ENCODE assay signal across 7 mouse cellular contexts in the genomic region with DNA sequence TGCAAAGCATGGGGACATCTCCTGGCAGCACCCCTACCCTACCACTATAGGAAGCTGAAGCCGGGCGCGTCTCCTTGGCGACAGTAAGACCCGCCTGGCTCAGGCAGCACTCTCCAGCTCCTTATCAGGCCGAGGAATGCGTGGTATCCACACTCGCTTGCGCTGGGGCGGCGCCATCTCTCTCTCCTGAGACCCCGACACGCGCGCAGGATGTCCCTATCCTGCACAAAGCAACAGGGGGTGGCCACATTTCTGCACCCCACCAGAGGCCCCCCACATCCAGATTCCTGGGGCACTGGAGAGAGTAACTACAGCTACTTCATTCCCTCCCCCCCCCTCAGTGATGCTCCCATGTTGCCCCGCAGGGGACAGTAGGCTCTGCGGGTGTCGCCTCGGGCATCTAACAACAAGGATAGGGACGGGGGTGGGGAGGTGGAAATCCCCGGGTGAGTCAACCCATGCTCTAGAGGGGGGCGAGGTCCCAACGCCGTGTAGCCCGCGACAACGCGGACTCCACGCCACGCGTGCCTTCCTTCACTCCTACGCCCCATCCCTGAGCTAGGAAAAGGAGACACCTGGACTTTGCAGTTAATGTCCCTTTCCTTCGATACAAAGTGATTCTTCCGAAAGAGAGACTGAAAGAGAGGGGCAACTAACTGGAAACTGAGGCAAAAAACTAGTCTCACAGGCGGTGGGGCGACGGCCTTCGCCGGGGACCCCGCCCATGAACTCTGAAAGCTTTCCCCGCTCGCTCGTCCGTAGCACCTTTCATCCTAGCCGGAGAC. TPM values are rescaled to one million over a fixed set of nuclear protein-coding genes. Genes with fewer than 3 reads are reported as not detected.
DNase-seq lines count a peak whose midpoint lies in the region; ATAC-seq and TF ChIP-seq lines count a peak whose summit lies in the region.

No protein-coding gene starts in this region.

- H3K9me3 ChIP-seq in heart, embryonic 13.5 days = no peaks in the 10 kb centered on the region
- no peaks in the 10 kb centered on the region for H3K9me3 ChIP-seq in stomach, postnatal 0 days (ENCODE audit: control insufficient read depth, low read length)

- H3K9ac ChIP-seq in heart, embryonic 13.5 days = peak overlapping the region; percentile 96
- H3K9ac ChIP-seq in stomach, postnatal 0 days (ENCODE audit: low read length) = peak overlapping the region; percentile 87

- peak; percentile 44 for ATAC-seq in CD4-positive, CD25-positive, alpha-beta regulatory T cell, adult 4 months
- ATAC-seq in heart, embryonic 13.5 days (ENCODE audit: extremely low read depth, insufficient number of reproducible peaks, low FRiP score, low TSS enrichment) = peak; percentile 58
- peak; percentile 1; the same call in 1 of the 2 replicates for ATAC-seq in stomach, postnatal 0 days (ENCODE audit: low FRiP score, low TSS enrichment)

- peak overlapping the region; percentile 76 for H3K4me2 ChIP-seq in heart, embryonic 13.5 days
- peak overlapping the region; percentile 89 for H3K4me2 ChIP-seq in stomach, postnatal 0 days (replicated peaks; ENCODE audit: low read depth)

- 1% methylated on average over 45 of the region's 45 CpGs for WGBS in heart, embryonic 13.5 days
- under 1% methylated on average over 45 of the region's 45 CpGs for WGBS in stomach, postnatal 0 days

- H3K27me3 ChIP-seq in heart, embryonic 13.5 days (replicated peaks) = no peaks in the 10 kb centered on the region
- H3K27me3 ChIP-seq in stomach, postnatal 0 days (ENCODE audit: control insufficient read depth, insufficient read depth, low read length) = no peaks in the 10 kb centered on the region

- 0 out of 2 replicates have a peak, but pooled peaks cover 7% of the 10 kb centered on the region for H3K36me3 ChIP-seq in heart, embryonic 13.5 days
- H3K36me3 ChIP-seq in stomach, postnatal 0 days (ENCODE audit: control insufficient read depth, insufficient read depth, low read length) = no peaks in the 10 kb centered on the region

- DNase-seq in B cell, adult 2 months = peak; percentile 17 to 26
- peak; percentile 82 for DNase-seq in embryo, embryonic 11 days
- peak; percentile 74 to 82 for DNase-seq in kidney, postnatal 4 days
- peak; percentile 78 for DNase-seq in mesoderm, embryonic 11.5 days (ENCODE audit: low read depth, low spot score)
- DNase-seq in stomach, postnatal 0 days (ENCODE audit: low spot score) = peak; percentile 56

- peak overlapping the region; percentile 93 for H3K27ac ChIP-seq in heart, embryonic 13.5 days (replicated peaks)
- H3K27ac ChIP-seq in stomach, postnatal 0 days (replicated peaks) = peak overlapping the region; percentile 95

- H3K4me3 ChIP-seq in heart, embryonic 13.5 days = peak overlapping the region; percentile 92
- peak overlapping the region; percentile 88 for H3K4me3 ChIP-seq in stomach, postnatal 0 days (ENCODE audit: low read depth, low read length)

- no peak for TF ChIP-seq CTCF in stomach, postnatal 0 days (IDR thresholded peaks at IDR 0.05; ENCODE audit: low read depth)

- H3K4me1 ChIP-seq in heart, embryonic 13.5 days = peaks cover 56% of the 10 kb centered on the region
- H3K4me1 ChIP-seq in stomach, postnatal 0 days (replicated peaks; ENCODE audit: control insufficient read depth, insufficient read depth) = peaks cover 11% of the 10 kb centered on the region; the same call in 1 of the 2 replicates

- no peak for TF ChIP-seq EP300 in stomach, postnatal 0 days (optimal IDR thresholded peaks at IDR 0.05)

RNA-seq across cellular contexts. Expression of gene S1pr2, which starts 1.0 kb away (rescaled TPM):
- 1 to 10 TPM; 3.2 to 5.6 TPM for polyA plus RNA-seq in CD4-positive, CD25-positive, alpha-beta regulatory T cell, adult 4 months (2017; shearing (Covaris generic))
- polyA plus RNA-seq in heart, embryonic 13.5 days (2015; fragmentation: Nextera tagmentation; extraction: Ambion mirVana) = 19.4 and 21.9 TPM in 2 replicates
- 16.3 and 19.4 TPM in 2 replicates for polyA plus RNA-seq in stomach, postnatal 0 days (2015; fragmentation: Nextera tagmentation; extraction: Ambion mirVana)

RNA-seq across cellular contexts. Expression of gene Dnmt1, which starts 15.9 kb away (rescaled TPM):
- polyA plus RNA-seq in CD4-positive, CD25-positive, alpha-beta regulatory T cell, adult 4 months (2017; shearing (Covaris generic)) = 10 to 100 TPM; 43.0 to 75.2 TPM
- polyA plus RNA-seq in heart, embryonic 13.5 days (2015; fragmentation: Nextera tagmentation; extraction: Ambion mirVana) = 58.7 and 59.8 TPM in 2 replicates
- polyA plus RNA-seq in stomach, postnatal 0 days (2015; fragmentation: Nextera tagmentation; extraction: Ambion mirVana) = 17.9 TPM in 2 replicates

RNA-seq across cellular contexts. Expression of gene Mrpl4, which starts 26.9 kb away (rescaled TPM):
- polyA plus RNA-seq in CD4-positive, CD25-positive, alpha-beta regulatory T cell, adult 4 months (2017; shearing (Covaris generic)) = 100 to 1,000 TPM in 1 of 2 experiments, 10 to 100 TPM in 1; 94.9 to 122 TPM
- polyA plus RNA-seq in heart, embryonic 13.5 days (2015; fragmentation: Nextera tagmentation; extraction: Ambion mirVana) = 124 and 139 TPM in 2 replicates
- 87.3 and 90.2 TPM in 2 replicates for polyA plus RNA-seq in stomach, postnatal 0 days (2015; fragmentation: Nextera tagmentation; extraction: Ambion mirVana)

RNA-seq across cellular contexts. Expression of gene Icam1, which starts 40.2 kb away (rescaled TPM):
- polyA plus RNA-seq in CD4-positive, CD25-positive, alpha-beta regulatory T cell, adult 4 months (2017; shearing (Covaris generic)) = 100 to 1,000 TPM in 1 of 2 experiments, 10 to 100 TPM in 1; 66.8 to 106 TPM
- 11.6 and 11.9 TPM in 2 replicates for polyA plus RNA-seq in heart, embryonic 13.5 days (2015; fragmentation: Nextera tagmentation; extraction: Ambion mirVana)
- polyA plus RNA-seq in stomach, postnatal 0 days (2015; fragmentation: Nextera tagmentation; extraction: Ambion mirVana) = 9.5 and 11.9 TPM in 2 replicates

RNA-seq across cellular contexts. Expression of gene Icam4, which starts 53.5 kb away (rescaled TPM):
- polyA plus RNA-seq in CD4-positive, CD25-positive, alpha-beta regulatory T cell, adult 4 months (2017; shearing (Covaris generic)) = 1 to 10 TPM; 2.7 to 3.5 TPM
- 3.1 and 8.3 TPM in 2 replicates for polyA plus RNA-seq in heart, embryonic 13.5 days (2015; fragmentation: Nextera tagmentation; extraction: Ambion mirVana)
- polyA plus RNA-seq in stomach, postnatal 0 days (2015; fragmentation: Nextera tagmentation; extraction: Ambion mirVana) = 0.50 and 0.81 TPM in 2 replicates

Comparison
In these comparisons a context has a peak if more than half of its experiments do, and no peak if none do; other contexts are left out.
1. Peak in every context shown above with its lines: DNase-seq, ATAC-seq, H3K4me3 ChIP-seq and H3K27ac ChIP-seq.
2. DNase-seq: peak in every context shown above with its lines; median percentile 82 in embryo, embryonic 11 days; 78 in kidney, postnatal 4 days; 78 in mesoderm, embryonic 11.5 days; 56 in stomach, postnatal 0 days; 22 in B cell, adult 2 months.
3. ATAC-seq: peak in every context shown above with its lines; median percentile 58 in heart, embryonic 13.5 days; 44 in CD4-positive, CD25-positive, alpha-beta regulatory T cell, adult 4 months; 1 in stomach, postnatal 0 days.